Mouse (Mus musculus) ES-Bruce4 (cell line): Measurements from ENCODE around the gene Robo2.

Experiments
- CTCF ChIP-seq: IDR thresholded peaks from one replicate; pipeline ENCODE4 v1.8.1; 2011; ENCODE audit warnings: low read depth, low read length
- EP300 ChIP-seq: IDR thresholded peaks from 2 replicates; pipeline ENCODE4 v1.6.1; 2011; ENCODE audit warnings: low read depth, low read length; ENCODE audit not compliant: insufficient read depth
- POLR2A ChIP-seq: IDR thresholded peaks from one replicate; pipeline ENCODE4 v1.8.1; 2011; ENCODE audit warnings: low read length; ENCODE audit not compliant: insufficient read depth

- TF ChIP-seq CTCF (no peak), POLR2A (no peak), EP300 (no peak)
Measured at GRCm38 (mm10) chr16:74458138-74458537, 46.5 kb upstream of the Robo2 start.
